Mouse (Mus musculus): ENCODE results near the gene Spc24. TPM values are rescaled to one million over a fixed set of nuclear protein-coding genes. Genes with fewer than 3 reads are reported as not detected.
"Not testable (repeated sequence)": the region's sequence is repeated elsewhere in the genome, so short reads cannot be mapped to it uniquely, and the experiment has no call there.

Spc24 gene
- total RNA-seq (2021) = 1 to 10 TPM; 1.9 TPM
- long read RNA-seq, experiment 1, transcript Spc24-201 (5 exons, 1,366 nt) = major isoform, 5 of 5 reads
- long read RNA-seq, experiment 1, partial matches to known transcripts = 0 of 5 reads
- long read RNA-seq, experiment 1, other reads (novel, unspliced or antisense) = 0 of 5 reads
- long read RNA-seq, experiment 2, partial matches to known transcripts = 0 of 4 reads
- long read RNA-seq, experiment 2, other reads (novel, unspliced or antisense) = 0 of 4 reads

DNA sequence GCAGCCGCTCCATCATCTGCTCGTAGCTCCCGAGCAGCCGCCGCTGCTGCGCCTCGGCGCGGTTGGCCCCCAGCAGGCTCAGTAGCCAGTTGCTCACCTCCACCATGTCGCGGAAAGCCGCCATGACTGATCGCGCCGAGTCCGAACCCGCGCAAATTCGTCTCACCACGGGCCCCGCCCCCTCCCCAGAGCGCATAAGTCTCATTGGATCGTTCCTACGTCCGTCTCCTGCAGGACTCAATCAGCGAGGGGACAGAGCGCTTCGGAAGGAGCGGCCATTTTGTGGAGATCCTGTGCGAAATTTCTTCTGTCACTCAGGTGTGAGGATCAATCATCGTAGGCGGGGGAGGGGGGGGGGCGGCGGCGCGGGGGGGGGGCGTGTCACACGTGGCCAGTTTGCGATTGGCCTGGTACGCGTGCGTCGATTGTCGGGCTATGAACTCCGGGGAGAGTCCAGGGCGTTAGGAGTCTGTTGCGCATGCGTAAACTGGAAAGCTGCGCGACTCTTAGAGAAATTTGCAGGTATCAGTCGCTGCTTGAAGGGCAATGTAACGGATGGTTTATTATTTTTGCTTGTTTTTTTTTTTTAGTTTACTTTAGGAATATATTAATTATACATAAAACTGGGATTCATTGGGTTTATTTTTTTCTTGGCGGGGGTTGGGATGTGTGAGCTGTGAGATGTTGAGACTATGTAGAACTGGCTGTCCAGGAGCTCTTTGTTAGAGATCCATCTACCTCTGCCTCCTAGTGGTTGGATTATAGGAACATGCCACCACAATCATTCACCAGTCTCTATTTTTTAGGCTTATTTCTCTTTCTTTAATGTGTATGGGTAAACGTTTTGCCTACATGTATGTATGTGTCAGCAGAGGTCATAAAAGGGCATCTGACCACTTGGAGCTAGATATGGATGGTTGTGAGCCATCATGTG, at the start of gene Spc24:
Gene Spc24, minus strand, starts transcription at position 149 of the 934 bp plus-strand sequence.
- DNase-seq (ENCODE audit: low spot score) = peak; percentile 97

DNA sequence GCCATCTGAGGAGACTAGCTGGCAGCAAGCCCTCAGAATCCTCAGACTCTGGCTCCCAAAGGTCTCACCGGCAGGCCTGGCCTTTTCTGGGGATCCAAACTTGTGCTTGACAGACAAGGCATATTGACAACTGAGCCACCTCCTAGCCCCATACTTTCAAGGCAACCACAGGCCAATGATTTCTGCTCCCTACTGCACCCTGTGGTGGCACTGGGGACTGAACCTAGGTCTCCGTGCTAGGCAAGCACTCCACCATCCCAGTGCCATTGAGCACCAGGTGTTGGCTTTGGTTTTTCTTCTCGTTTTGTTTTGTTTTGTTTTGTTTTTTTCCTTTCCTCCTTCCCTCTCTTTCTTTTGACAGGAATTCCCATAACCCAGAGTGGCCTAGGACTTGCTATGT, 48.5 kb upstream of the Spc24 start:
- no peak for DNase-seq (ENCODE audit: low spot score)

DNA sequence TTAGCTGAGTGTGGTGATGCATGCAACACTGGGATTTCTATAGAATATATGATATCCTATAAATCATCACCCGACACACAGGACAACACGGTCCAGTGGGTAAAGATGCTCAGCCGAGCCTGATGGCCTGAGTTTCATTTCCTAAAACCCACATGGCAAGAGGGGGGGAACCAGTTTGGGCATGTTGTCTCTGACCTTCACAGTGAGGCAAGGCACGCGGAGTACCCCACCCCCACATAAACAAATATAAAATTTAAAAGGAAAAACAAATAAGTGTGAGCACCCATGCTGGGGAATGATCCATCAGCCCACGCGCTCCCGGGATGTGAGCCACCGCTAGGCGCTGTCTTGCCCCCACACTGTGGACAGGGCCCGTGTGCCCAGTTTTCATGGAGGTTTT, 46.9 kb upstream of the Spc24 start:
- DNase-seq (ENCODE audit: low spot score) = no peak

DNA sequence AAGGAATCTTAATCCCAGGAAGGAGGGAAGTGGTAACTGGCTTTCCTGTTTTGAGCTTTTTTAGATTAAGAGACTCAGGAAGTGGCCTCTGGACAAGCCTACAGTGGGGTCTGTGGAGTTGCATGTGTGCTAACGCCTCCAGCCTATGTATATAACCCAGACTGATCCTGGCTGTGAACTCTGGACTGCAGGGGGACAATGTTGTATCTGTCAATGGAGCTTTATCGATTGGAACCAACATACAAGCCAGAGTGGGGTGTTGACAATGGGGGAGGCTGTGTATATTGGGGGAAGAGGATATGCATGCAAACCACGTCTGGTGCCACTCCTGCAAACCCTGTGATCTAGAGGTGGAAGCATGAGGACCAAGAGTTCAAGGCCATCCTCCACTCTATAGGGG, 46.3 kb upstream of the Spc24 start:
- no peak for DNase-seq (ENCODE audit: low spot score)

DNA sequence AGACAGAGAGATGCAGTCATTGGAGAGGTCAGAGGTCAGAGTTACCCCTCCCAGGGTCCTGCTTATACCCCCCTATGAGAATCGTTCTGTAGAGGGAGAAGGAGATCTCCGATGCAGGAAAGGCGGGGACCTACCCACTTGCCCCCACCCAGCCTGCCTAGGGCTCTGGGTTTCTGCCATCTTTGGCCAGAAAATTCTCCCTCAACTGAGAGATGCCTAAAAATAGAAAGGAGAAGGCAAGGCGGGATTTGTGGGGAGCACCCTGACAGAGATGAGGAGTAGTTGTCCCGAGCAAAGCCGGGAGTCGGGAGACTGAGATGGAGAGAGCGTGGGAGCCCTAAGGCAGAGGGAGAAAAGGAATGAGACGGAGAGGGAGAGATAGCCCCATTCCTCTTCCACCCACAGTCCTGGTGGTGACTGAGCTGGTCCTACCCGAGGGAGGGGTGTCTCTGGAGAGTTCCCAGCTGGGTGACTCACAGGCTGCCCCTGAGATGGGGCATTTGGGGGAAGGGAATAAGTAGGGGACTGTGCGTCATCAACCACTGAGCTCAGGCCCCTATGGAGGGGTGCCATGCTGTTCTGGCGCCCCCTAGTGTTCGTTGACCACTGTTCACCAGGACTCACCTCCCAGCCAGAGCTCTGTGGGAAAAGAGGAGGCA, 44.0 kb upstream of the Spc24 start:
- peak; percentile 90 for DNase-seq (ENCODE audit: low spot score)

DNA sequence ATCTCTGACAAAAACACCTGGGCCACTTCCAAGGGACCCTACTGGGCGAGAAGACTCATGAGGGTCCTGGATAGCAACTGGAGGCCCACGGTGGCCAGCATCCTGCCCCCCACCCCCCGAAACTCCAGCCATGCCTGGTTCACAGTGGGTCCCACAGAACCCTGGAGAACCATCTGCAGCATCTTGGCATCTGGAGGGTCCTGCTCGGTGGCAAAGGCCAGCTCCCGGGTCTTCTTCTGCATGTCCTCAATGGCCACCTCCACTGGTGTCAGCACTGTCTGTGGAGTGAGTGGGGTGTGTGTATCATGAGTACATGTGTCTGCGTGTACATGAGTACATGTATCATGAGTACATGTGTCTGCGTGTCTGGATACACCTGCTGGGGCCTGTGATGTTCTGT, 41.5 kb upstream of the Spc24 start:
- no peak for DNase-seq (ENCODE audit: low spot score)

DNA sequence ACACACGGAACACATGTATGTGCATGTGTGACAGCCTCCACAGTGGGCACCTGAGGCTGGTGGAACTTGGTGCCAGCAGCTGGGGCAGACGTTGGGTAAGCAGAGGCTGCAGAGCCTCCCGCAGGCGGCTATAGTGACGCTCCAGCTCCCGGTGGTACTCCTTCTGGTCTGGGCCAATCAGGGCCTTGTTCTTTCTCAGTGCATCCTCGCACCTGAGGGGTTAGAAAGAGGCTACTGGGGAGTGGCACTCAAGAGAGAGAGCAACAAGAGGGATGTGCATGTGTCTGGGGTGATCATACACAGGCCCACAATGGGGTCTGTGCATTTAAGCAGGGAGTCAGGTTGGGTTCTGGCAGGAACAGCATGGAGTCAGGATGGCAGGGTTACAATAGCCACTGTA, 41.0 kb upstream of the Spc24 start:
- DNase-seq (ENCODE audit: low spot score) = no peak

DNA sequence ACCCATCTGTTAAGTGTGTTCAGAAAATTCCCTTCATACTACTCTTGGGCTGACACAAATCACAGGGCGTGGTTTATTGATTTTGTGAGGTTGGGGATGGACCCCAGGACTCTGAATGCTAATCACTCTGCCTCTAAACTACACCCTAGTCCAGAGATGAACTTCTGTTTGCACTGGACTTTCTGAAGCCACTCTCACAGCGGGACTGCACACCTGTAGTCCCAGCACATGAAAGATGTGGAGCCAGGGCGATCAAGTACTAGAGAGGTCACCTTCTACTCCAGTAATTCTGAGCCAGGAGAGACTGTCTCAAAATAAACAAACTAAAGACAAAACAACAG, 38.9 kb upstream of the Spc24 start:
- no peak for DNase-seq (ENCODE audit: low spot score)

DNA sequence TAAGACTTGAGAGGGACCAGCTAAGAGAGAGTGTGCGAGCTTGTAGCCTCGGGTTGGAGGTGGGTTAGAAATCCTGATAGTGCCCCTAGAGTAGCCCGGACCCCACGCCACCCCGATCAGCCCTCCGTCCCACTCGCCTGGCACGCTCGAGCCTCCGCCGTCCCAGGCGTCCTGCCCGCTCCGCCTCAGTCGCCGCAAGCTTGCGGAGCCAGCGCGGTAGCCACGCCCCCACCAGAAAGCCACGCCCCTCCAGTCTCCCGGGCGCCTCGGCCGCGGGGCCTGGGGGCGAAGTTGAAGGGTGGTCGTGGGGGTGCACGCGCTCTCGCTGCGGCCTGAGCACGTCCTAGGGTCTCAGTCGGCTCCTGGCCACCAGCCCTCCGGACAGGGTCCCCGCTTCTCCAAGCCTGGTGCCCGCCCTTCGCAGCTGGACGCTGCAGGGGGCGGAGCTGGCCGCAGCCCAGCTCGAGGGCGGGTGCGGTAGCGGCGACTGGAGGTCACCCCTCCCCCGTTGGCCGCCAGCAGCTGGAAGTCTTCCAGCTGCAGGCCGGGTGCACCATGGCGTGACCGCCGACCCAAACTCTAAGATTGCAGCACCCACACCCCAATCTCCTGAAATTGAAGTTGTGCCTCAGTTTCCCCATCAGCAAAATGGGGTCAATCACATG, 38.4 kb upstream of the Spc24 start, which contains the start of gene Kank2:
Gene Kank2, minus strand, starts transcription at position 400 of the 665 bp plus-strand sequence.
- DNase-seq (ENCODE audit: low spot score) = peak; percentile 91

DNA sequence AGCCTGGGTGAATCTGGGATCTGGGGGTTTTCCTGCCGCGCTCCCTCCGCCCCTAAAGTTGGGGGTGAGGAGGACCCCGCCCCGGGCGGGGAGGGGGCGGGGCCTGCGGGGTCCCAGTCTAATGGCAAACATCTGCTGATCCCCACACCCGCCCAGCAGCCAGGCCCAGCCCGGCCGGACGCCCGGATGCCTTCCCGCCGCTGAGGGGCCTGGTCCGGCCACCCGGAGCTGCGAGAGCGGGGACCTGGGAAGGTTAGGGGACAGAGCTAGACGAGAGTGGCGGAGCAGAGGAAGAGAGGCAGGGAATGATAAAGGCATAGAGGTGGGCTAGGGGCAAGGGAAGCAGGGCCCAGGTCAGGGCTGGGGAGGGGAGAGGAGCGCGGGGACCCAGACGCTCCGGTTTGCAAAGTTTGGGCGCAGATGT, 37.8 kb upstream of the Spc24 start:
- peak; percentile 66 for DNase-seq (ENCODE audit: low spot score)

DNA sequence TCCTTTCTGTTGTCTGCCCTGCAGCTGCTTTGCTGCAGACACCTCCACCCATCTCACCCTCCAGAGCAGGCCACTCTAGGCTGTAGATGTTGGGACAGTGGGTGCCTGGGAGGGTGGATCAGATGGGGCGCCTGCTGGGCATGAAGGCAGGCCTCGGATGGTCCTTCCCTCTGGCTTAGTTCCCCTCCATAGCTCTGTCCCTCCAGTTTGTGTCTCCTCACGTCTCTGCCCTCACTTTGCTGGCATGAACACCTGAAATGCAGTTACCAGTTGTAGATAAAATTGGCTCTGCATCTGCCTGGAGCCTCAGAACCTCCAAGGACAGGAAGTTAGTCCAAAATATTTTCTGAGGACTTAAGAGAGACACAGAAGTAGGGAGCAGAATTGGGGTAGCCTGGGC, 36.8 kb upstream of the Spc24 start:
- DNase-seq (ENCODE audit: low spot score) = no peak

DNA sequence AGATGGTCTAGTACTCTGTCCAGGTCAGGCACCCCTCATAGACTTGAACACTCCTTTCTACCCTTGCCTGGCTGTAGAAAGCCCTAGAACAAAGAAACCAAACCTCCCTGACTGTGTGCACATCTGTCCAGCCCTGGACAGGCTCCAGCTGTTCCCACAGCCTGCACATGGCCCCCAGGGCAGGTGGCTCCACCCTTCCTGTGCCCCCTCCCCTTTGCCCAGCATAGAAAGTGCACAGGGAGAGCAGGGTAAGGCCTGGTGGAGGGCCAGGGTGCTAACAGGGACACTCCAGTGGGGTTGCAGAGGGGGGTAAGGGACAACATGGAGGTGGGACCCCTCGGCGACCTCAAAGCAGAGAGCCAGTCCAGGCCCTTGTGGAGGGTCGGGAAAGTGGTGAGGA, 36.2 kb upstream of the Spc24 start:
- no peak for DNase-seq (ENCODE audit: low spot score)

DNA sequence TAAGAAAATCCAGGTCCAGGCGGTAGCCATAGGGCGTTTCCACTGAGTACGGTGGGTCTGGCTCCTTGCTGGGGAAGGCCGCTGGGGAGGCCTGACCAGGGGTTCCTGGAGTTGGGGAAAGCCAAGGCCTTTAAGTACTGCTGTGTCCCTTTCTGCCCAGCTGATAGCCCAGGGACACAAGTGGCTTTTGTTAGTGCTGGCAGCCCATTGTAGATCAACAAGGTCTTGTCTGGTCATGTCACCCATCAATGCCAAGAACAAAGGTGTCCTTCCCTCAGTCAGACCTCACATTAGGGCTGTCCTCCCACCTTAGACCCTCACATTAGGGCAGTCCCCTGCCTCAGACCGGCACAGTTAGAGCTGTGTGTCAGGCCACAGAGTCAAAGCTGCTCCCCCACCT, 35.5 kb upstream of the Spc24 start:
- DNase-seq (ENCODE audit: low spot score) = no peak

DNA sequence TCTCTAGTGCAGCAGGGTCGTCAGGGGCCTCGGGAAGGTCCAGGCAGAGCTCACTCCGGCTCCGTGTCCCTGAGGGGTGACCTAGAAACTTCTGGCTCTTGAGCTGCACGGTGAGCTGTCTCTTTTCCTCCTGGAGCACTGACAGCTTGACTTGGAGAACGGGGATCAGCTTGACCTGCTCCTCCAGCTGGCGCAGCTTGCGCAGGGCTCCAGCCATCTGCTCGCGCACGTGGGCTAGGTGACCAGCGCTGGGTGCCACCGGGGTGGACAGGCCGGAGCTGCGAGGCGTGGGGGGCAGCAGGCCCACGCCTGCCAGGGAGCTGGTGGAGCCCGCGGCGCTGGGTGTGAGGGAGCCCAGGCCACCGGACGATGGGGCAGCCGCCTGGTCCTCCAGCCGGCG, 34.8 kb upstream of the Spc24 start:
- DNase-seq (ENCODE audit: low spot score) = no peak

DNA sequence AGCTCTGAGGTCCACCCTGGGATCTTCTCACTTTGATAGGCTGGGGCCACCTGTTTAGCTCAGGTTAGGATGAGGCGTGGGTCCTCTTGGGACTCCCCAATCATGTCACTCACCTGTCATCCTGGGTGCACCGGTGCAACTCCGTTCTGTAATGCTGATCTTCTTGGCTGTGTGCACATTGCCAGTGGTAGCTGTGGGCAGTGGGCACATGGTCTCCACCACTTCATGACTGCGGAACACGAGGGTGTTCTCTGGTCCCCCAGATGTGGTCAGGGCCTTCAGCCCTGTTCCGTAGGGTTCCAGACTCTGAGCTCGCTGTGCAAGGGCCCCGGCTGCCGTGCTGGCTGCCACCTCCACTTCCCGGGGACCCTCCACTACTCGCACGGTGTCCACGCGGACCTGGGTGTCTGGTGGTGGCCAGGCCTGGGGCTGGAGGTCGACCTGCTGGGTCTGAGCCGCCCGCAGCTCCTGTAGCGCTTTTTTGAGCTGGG, 34.3 kb upstream of the Spc24 start:
- no peak for DNase-seq (ENCODE audit: low spot score)

DNA sequence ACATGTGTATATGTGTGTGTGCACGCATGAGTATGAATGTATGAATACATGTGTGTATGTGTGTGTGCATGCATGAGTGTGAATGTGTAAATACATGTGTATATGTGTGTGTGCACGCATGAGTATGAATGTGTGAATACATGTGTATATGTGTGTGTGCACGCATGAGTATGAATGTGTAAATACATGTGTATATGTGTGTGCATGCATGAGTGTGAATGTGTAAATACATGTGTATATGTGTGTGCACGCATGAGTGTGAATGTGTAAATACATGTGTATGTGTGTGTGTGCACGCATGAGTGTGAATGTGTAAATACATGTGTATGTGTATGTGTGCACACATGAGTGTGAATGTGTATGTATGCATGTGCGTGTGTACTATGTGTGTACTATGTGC, 33.4 kb upstream of the Spc24 start:
- DNase-seq (ENCODE audit: low spot score) = not testable (repeated sequence)

DNA sequence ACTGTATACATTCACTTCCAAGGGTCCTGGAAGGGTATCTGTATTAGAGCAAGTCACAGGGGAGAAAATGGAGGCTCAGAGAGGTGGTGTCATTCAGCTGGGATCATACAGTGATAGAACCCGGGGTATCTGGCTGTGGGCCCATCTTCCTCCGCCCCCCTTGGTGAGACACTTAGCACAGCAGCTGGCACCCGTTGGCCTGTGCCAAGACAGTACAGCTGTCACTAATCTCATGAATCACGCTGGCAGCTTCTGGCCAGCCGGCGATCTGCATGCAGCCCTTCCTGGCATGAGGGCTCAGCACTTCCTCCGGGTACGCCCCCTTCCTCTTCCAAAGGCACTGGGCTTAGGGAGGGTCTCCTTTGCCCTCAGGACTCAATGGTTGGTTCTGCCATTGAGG, 32.5 kb upstream of the Spc24 start:
- peak; percentile 69 for DNase-seq (ENCODE audit: low spot score)

DNA sequence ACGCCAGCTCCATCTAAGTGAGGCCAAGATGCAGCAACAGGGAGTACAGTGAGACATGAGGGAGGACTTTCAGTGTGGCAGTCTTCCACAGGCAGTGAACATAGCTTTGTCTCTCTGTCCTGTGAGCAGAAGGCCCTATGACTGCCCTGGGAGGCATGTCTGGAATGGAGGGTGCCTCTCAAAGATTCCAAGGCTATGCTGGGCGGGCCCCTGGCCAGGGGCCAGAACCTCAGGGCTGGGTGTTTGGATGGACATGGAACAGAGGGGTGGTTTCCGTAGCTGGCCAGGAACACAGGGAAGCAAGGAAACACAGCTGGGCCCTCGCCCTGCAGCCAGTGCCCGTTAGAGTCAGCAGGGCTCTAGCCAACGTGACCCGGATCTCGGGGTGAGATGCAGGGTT, 31.8 kb upstream of the Spc24 start:
- peak; percentile 40 for DNase-seq (ENCODE audit: low spot score)

DNA sequence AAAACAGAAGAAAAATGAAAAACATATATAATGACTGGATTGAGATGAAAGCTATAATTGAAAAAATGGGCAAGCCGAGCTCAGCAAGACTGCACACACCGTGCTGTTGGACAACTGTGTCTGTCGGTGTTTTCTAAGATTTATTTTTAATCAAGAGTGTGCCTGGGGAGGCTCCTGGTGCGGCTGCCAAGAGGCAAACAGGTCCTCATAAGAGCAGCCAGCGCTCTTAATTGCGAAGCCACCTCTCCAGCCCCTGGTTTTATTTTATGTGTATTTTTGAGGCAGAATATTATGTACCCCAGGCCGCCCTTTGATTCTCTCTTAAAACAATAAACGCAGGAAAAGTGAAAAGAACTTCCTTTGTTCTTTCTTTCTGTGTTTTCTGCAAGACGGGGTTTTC, 28.1 kb upstream of the Spc24 start:
- no peak for DNase-seq (ENCODE audit: low spot score)

DNA sequence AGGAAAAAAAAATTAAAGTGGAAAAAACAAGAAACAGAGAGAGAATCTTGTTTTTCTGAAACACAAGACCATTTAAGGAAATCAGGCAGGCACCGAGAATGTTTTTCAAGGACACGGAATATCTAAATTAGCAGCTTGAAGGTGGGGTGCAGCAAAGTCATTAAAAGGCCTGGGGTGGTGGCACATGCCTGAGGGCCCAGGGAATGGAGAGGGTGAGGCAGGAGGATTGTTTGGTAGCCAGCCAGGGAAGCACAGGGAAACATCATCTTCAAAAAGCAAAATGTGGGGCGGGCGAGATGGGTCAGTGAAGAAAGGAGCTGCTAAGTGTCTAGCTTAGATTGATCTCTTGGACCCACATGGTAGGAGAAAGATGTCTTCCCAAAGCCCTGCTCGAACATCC, 27.6 kb upstream of the Spc24 start:
- no peak for DNase-seq (ENCODE audit: low spot score)

DNA sequence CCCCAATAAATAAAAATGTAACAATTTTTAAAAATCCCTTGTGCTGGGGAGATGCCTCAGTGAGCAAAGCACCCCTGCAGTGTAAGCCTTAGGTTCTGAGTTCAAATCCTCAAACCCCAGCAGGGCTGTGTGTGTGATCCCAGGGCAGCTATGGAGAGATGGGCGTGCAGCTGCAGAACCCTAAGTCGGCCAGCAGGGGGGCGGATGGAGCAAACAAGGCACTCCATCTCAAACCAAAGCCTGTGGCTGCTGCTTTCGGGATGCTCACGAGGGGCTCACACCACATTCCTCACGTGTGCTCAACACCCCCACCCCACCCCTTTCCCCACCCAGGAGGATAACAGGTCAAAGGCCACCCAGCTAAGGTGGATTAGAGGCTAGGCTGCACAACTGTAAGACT, 26.8 kb upstream of the Spc24 start:
- peak; percentile 69 for DNase-seq (ENCODE audit: low spot score)

DNA sequence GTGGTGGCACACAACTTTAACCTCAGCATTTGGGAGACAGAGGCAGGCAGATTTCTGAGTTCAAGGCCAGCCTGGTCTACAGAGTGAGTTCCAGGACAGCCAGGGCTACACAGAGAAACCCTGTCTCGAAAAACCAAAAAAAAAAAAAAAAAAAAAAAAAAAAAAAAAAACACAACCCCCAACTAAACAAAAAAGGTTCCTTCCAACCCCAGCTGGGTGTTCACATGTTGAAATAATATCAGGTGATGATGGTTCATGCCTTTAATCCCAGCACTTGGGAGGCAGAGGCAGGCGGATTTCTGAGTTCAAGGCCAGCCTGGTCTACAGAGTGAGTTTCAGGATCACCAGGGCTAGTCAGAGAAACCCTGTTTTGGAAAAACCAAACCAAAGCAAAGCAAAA, 26.2 kb upstream of the Spc24 start:
- not testable (repeated sequence) for DNase-seq (ENCODE audit: low spot score)
